Mouse (Mus musculus) lung, embryonic 16.5 days (tissue): ENCODE results near the gene Ppil6. TPM values are rescaled to one million over a fixed set of nuclear protein-coding genes. Genes with fewer than 3 reads are reported as not detected.
A peak's percentile ranks its signal among the peaks of the same experiment; 100 is the strongest.

Experiments used
- ATAC-seq: fragments of 200-750 bp; cut with Nextera tagmentation; 2 replicates; pipeline ENCODE4 v1.8.0; 2017; ENCODE audit warnings: low read depth, mild to moderate bottlenecking, moderate library complexity
- H3K27ac ChIP-seq: fragments of 300-500 bp; sonication (generic); 2 replicates; pipeline ENCODE4 v1.5.1; 2014; ENCODE audit warnings: mild to moderate bottlenecking, control low read depth, low read length
- H3K27me3 ChIP-seq: fragments of 300-500 bp; sonication (generic); 2 replicates; pipeline ENCODE4 v1.6.1; 2014; ENCODE audit warnings: low read depth, low read length, mixed read lengths; ENCODE audit not compliant: control insufficient read depth, insufficient read depth
- H3K36me3 ChIP-seq: fragments of 300-500 bp; sonication (generic); 2 replicates; pipeline ENCODE4 v1.6.1; 2014; ENCODE audit warnings: low read length; ENCODE audit not compliant: control insufficient read depth, insufficient read depth
- H3K4me1 ChIP-seq: fragments of 300-500 bp; sonication (generic); replicated peaks from 2 replicates; pipeline ENCODE4 v1.6.1; 2014; ENCODE audit warnings: low read length, mixed read lengths; ENCODE audit not compliant: control insufficient read depth, insufficient read depth
- H3K4me2 ChIP-seq: fragments of 300-500 bp; sonication (generic); 2 replicates; pipeline ENCODE4 v1.6.1; 2014; ENCODE audit warnings: low read depth, low read length, control low read depth
- H3K4me3 ChIP-seq: fragments of 300-500 bp; sonication (generic); 2 replicates; pipeline ENCODE4 v1.5.1; 2014; ENCODE audit warnings: mild to moderate bottlenecking, low read length, control low read depth
- H3K9ac ChIP-seq: fragments of 300-500 bp; sonication (generic); 2 replicates; pipeline ENCODE4 v1.6.1; 2014; ENCODE audit warnings: low read length, control low read depth
- H3K9me3 ChIP-seq: fragments of 300-500 bp; sonication (generic); 2 replicates; pipeline ENCODE4 v1.6.1; 2016; ENCODE audit warnings: low read length; ENCODE audit not compliant: control insufficient read depth
- WGBS: fragments of 180-500 bp; shearing (Covaris S2); extraction: QIAGEN DNeasy Blood & Tissue Kit; methylation state at CpG from one replicate; pipeline ENCODE4 v1.1.7; 2014; 5-methylcytosine and 5-hydroxymethylcytosine counted together
- polyA plus RNA-seq: library from polyadenylated mRNA; unstranded; fragments of >200 nt; fragmentation: Nextera tagmentation; extraction: Ambion mirVana; gene quantifications from 2 replicates; pipeline ENCODE4 v1.2.1, GENCODE M21; 2015

Gene Ppil6
- polyA plus RNA-seq, 1 experiment from 2014 or later: 4.0 TPM

DNA sequence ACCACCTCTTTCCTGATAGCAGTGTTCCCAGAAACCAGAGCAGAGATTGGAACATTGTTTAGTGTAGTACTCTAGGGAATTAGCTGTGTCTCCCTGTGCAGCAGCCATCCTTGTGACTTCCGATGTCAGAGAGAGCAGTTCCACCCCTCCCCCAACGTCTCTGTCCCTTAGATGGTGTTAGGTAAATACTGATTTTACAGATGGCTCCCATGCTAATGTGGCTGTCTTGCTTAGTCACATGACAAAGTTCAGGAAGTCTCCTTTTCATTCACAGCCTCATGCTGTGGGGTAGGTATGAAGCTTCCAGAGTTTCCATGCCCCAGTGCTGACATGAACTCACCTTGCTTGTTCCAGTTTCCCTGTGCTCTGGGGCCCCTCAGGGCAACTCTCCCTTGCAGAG, 29.7 kb upstream of the Ppil6 start:
- no peak overlapping the region for H3K4me3 ChIP-seq
- H3K27ac ChIP-seq: no peak overlapping the region
- H3K4me1 ChIP-seq: no peaks in the 10 kb centered on the region
- whole genome bisulfite sequencing: 12% methylated on average over 2 of the region's 2 CpGs
- H3K36me3 ChIP-seq: peaks cover 10% of the 10 kb centered on the region
- H3K27me3 ChIP-seq: no peaks in the 10 kb centered on the region
- no peaks in the 10 kb centered on the region for H3K9me3 ChIP-seq
- no peak for ATAC-seq
- H3K9ac ChIP-seq: no peak overlapping the region
- H3K4me2 ChIP-seq: no peak overlapping the region

- no peak overlapping the region for H3K4me2 ChIP-seq
- H3K36me3 ChIP-seq: peaks cover 13% of the 10 kb centered on the region
- no peaks in the 10 kb centered on the region for H3K9me3 ChIP-seq
- H3K27me3 ChIP-seq: no peaks in the 10 kb centered on the region
- no peak for ATAC-seq
- H3K27ac ChIP-seq: no peak overlapping the region
- no peaks in the 10 kb centered on the region for H3K4me1 ChIP-seq
- WGBS: 84% methylated on average over 3 of the region's 3 CpGs
- no peak overlapping the region for H3K4me3 ChIP-seq
- H3K9ac ChIP-seq: no peak overlapping the region
These were observed 29.0 kb upstream of the Ppil6 start for GRCm38 (mm10) chr10:41461057-41461722.

DNA sequence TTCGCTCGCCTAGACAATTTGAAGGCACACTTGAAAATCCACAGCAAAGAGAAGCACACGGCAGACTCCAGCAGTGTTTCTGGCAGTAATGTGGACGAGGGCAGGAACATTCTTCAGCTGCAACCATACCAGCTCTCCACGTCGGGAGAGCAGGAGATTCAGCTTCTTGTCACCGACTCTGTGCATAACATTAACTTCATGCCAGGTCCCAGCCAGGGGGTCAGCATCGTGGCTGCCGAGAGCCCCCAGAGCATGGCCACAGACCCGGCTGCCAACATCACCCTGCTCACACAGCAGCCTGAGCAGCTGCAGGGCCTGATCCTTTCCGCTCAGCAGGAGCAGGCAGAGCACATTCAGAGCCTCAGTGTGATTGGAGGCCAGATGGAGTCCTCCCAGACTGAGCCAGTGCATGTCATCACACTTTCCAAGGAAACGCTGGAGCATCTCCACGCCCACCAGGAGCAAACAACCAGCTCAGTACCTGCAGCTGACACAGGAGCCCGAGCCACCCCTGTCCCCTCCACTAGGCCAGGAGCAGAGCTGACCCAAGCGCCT, 25.8 kb upstream of the Ppil6 start:
- Histone ChIP-seq H3K4me3 (no peak overlapping the region), H3K4me2 (no peak overlapping the region), H3K27me3 (no peaks in the 10 kb centered on the region), H3K36me3 (peaks cover 13% of the 10 kb centered on the region), H3K9me3 (no peaks in the 10 kb centered on the region), H3K9ac (no peak overlapping the region), H3K27ac (no peak overlapping the region), H3K4me1 (no peaks in the 10 kb centered on the region)
- ATAC-seq: no peak
- 59% methylated on average over 15 of the region's 15 CpGs for WGBS

DNA sequence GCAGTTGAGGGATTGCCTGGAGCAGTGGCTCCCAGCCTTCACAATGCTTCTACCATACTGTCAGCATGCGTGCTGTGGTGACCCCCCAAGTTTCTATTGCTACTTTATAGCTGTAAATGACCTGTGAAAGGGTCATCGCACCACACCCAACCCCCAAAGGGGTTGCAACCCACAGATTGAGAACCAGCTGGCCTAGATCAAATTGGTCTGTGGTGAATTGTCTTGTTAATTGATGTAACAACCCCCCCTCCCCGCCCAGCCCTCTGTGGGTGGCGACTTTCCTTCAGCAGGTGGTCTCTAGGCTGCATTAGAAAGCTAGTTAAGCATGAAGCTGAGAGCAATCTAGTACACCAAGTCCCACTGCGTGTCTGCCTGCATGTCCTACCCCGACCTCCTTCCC, 22.9 kb upstream of the Ppil6 start:
- Histone ChIP-seq H3K4me1 (no peaks in the 10 kb centered on the region), H3K36me3 (peaks cover 13% of the 10 kb centered on the region), H3K4me3 (no peak overlapping the region), H3K27ac (no peak overlapping the region), H3K9me3 (no peaks in the 10 kb centered on the region), H3K9ac (no peak overlapping the region), H3K27me3 (no peaks in the 10 kb centered on the region), H3K4me2 (no peak overlapping the region)
- ATAC-seq: no peak
- 49% methylated on average over 6 of the region's 6 CpGs for WGBS

DNA sequence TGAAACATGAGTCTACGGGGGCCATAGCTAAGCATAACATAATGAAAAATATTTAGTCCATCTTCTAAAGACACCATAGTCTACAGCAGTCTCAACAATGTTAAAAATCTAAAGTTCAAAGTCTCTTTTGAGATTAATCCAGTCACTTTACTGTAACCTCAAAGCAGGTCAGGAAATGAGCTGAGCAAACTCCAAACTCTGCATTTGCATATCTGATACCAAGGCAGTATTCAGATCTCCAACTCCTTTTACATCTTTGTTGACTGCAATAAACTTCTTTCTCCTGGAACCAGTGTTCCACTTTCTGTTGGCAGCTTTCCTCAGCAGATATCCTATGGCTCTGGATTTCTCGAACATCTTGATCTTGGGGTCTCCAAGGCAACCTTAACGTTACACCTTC, 19.5 kb upstream of the Ppil6 start:
- Histone ChIP-seq H3K4me2 (no peak overlapping the region), H3K4me1 (peaks cover 17% of the 10 kb centered on the region), H3K4me3 (no peak overlapping the region), H3K9ac (no peak overlapping the region), H3K36me3 (peaks cover 9% of the 10 kb centered on the region; the same call in 1 of the 2 replicates), H3K27me3 (no peaks in the 10 kb centered on the region), H3K27ac (no peak overlapping the region), H3K9me3 (no peaks in the 10 kb centered on the region)
- WGBS: 74% methylated on average over 3 of the region's 3 CpGs
- no peak for ATAC-seq

- Histone ChIP-seq H3K27ac (0 out of 2 replicates have a peak overlapping the region, but pooled peaks have one; percentile 16), H3K4me2 (no peak overlapping the region), H3K4me1 (peaks cover 24% of the 10 kb centered on the region), H3K4me3 (no peak overlapping the region), H3K9me3 (no peaks in the 10 kb centered on the region), H3K36me3 (no peaks in the 10 kb centered on the region), H3K27me3 (no peaks in the 10 kb centered on the region), H3K9ac (no peak overlapping the region)
- no peak for ATAC-seq
These were observed 17.7 kb upstream of the Ppil6 start for GRCm38 (mm10) chr10:41472534-41472933.

- no peaks in the 10 kb centered on the region for H3K36me3 ChIP-seq
- H3K4me1 ChIP-seq: peaks cover 27% of the 10 kb centered on the region
- ATAC-seq: no peak
- no peaks in the 10 kb centered on the region for H3K27me3 ChIP-seq
- H3K9ac ChIP-seq: no peak overlapping the region
- H3K9me3 ChIP-seq: no peaks in the 10 kb centered on the region
- peak overlapping the region; percentile 16; the same call in 1 of the 2 replicates for H3K27ac ChIP-seq
- H3K4me3 ChIP-seq: no peak overlapping the region
- 65% methylated on average over 5 of the region's 5 CpGs for WGBS
- H3K4me2 ChIP-seq: no peak overlapping the region
These were observed 17.2 kb upstream of the Ppil6 start for GRCm38 (mm10) chr10:41472962-41473481.

DNA sequence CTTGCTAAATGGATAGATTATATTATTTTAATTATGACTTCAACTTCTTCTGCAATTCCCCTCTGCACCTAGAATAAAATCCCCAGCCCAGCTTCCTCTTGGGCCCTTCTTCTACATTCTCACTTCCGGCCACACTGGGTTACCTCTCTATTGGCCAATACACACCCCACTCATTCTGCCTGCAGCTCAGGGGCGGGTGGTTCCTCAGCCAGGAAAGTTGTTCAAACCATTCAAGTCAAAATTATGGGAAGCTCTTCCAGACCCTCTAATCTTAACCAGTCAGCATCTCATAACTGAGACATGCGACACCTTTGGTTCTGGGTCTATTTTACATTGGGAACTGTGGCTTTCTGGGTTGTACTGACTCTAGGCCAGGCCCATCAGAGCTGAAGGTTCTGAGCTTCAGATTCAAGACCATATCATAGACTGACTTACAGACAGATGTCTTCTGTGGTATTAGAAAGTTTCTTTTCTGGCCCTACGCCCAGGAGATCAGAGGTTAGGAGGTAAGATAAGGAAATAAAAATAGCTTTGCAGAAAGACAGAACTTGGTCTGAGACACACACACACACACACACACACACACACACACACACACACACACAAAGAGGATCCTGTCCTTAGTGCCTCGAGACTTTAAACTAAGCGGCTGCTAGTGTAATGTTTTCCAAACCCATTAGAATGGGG, 16.3 kb upstream of the Ppil6 start:
- peaks cover 6% of the 10 kb centered on the region; the same call in 1 of the 2 replicates for H3K36me3 ChIP-seq
- H3K4me1 ChIP-seq: peaks cover 33% of the 10 kb centered on the region
- no peak overlapping the region for H3K4me3 ChIP-seq
- peak overlapping the region; percentile 57; the same call in 1 of the 2 replicates for H3K27ac ChIP-seq
- H3K27me3 ChIP-seq: no peaks in the 10 kb centered on the region
- no peaks in the 10 kb centered on the region for H3K9me3 ChIP-seq
- H3K4me2 ChIP-seq: no peak overlapping the region
- 52% methylated on average over 6 of the region's 6 CpGs for WGBS
- no peak overlapping the region for H3K9ac ChIP-seq
- ATAC-seq: no peak

DNA sequence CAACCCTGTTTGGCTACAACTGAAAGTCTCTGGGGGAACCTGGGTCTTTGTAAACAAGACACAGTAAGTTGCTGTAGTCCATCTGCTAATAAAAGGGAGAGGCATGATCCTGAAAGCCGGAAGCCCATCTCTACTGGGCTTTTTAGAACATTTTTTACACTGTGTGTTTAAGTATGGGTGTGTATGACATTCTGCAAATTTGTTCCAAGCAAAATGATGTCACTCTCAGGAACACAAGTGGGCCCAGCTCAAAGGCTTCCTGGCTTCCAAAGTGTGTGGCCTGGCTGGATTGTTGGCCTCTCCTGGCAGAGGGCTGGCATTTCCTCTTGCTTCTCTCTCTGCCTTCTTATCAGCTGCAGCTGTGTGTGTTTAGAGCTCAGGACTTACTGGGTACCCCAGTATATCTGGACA, 15.3 kb upstream of the Ppil6 start:
- Histone ChIP-seq H3K27ac (peak overlapping the region; percentile 45), H3K27me3 (no peaks in the 10 kb centered on the region), H3K36me3 (peaks cover 10% of the 10 kb centered on the region; the same call in 1 of the 2 replicates), H3K9me3 (no peaks in the 10 kb centered on the region), H3K9ac (no peak overlapping the region), H3K4me2 (no peak overlapping the region; the same call in 1 of the 2 replicates), H3K4me1 (peaks cover 33% of the 10 kb centered on the region), H3K4me3 (no peak overlapping the region)
- no peak for ATAC-seq
- 36% methylated on average over 1 of the region's 1 CpGs for whole genome bisulfite sequencing
